8 mouse cellular contexts compared by ENCODE assay signal in genomic region chr10:62865167-62866034, GRCm38 (mm10). TPM values are rescaled to one million over a fixed set of nuclear protein-coding genes. Genes with fewer than 3 reads are reported as not detected.
DNase-seq lines count a peak whose midpoint lies in the region; ATAC-seq and TF ChIP-seq lines count a peak whose summit lies in the region.

No protein-coding gene starts in this region.

- peak overlapping the region; percentile 77 for H3K4me3 ChIP-seq in lung, adult 2 months (replicated peaks; ENCODE audit: extremely low read depth, low read depth, low read length)
- peak overlapping the region; percentile 52 for H3K4me3 ChIP-seq in thymus, adult 2 months (ENCODE audit: control insufficient read depth, insufficient read depth, low read length)

- no peak for TF ChIP-seq CTCF in lung, adult 2 months (IDR thresholded peaks at IDR 0.05; ENCODE audit: insufficient read depth, low read length)
- no peak for TF ChIP-seq CTCF in thymus, adult 2 months (IDR thresholded peaks at IDR 0.05; ENCODE audit: borderline replicate concordance, control insufficient read depth, extremely low read depth, insufficient read depth, low read length, poor library complexity)

- no peaks in the 10 kb centered on the region for H3K27me3 ChIP-seq in thymus, adult 2 months (ENCODE audit: control insufficient read depth, insufficient read depth, low read length)

- no peaks in the 10 kb centered on the region; the same call in 1 of the 2 replicates for H3K4me1 ChIP-seq in lung, adult 2 months (ENCODE audit: control insufficient read depth, insufficient read depth, low read length)
- peaks cover 6% of the 10 kb centered on the region for H3K4me1 ChIP-seq in thymus, adult 2 months (replicated peaks; ENCODE audit: control insufficient read depth, insufficient read depth, low read length)

- DNase-seq in MN1 (ENCODE audit: low spot score) = peak; percentile 83
- DNase-seq in cerebellum, adult 8-10 months = peak; percentile 83
- DNase-seq in layer of hippocampus, adult 8-10 months (ENCODE audit: low spot score in 2 of 2) = peak; percentile 90 to 92
- DNase-seq in lung, adult 2 months = peak; percentile 60
- peak; percentile 64 for DNase-seq in thymus, adult 2 months

- whole genome bisulfite sequencing in lung, adult 2 months = 1% methylated on average over 28 of the region's 28 CpGs
- WGBS in thymus, adult 2 months = 11% methylated on average over 28 of the region's 28 CpGs

- H3K36me3 ChIP-seq in thymus, adult 2 months (ENCODE audit: control insufficient read depth, insufficient read depth, low read length) = no peaks in the 10 kb centered on the region

- peak; percentile 94 for ATAC-seq in frontal cortex, adult (ENCODE audit: low TSS enrichment)
- peak; percentile 78 to 82 for ATAC-seq in hematopoietic stem cell, adult 5-6 weeks (replicated peaks in 1 of 2; ENCODE audit: insufficient read depth in 1 of 2, low FRiP score in 2 of 2, low TSS enrichment in 1 of 2, low read depth in 1 of 2, poor library complexity in 2 of 2, severe bottlenecking in 2 of 2)
- ATAC-seq in neutrophil, adult 5-6 weeks (ENCODE audit: extremely low read depth, insufficient number of reproducible peaks, low FRiP score, poor library complexity, severe bottlenecking) = peak; percentile 46; the same call in 1 of the 2 replicates

- TF ChIP-seq POLR2A in lung, adult 2 months (IDR thresholded peaks at IDR 0.05; ENCODE audit: borderline replicate concordance, extremely low read depth, low read depth, low read length) = peak; percentile 52; the same call in 1 of the 2 replicates
- 0 out of 2 replicates have a peak, but pooled peaks have one; percentile 16 for TF ChIP-seq POLR2A in thymus, adult 2 months (IDR thresholded peaks at IDR 0.05; ENCODE audit: control insufficient read depth, extremely low read depth, insufficient read depth, low read length, poor library complexity)

- peak overlapping the region; percentile 51 for H3K27ac ChIP-seq in thymus, adult 2 months (ENCODE audit: control insufficient read depth, insufficient read depth, low read length)

RNA-seq across cellular contexts. Expression of gene Tet1, which starts 43.4 kb away (rescaled TPM):
- total RNA-seq in hematopoietic stem cell, adult 5-6 weeks (2017) = 33.0 and 35.6 TPM in 2 replicates
- 10 to 100 TPM; 12.0 to 15.1 (median 13.7) TPM for total RNA-seq in layer of hippocampus, adult 8-10 months (2022)
- 2.4 and 3.2 TPM in 2 replicates for polyA plus RNA-seq in lung, adult 2 months (2012; rRNA removed)
- total RNA-seq in neutrophil, adult 5-6 weeks (2017) = 2.2 and 2.7 TPM in 2 replicates
- 5.7 and 6.7 TPM in 2 replicates for polyA plus RNA-seq in thymus, adult 2 months (2012; rRNA removed)

RNA-seq across cellular contexts. Expression of gene Slc25a16, which starts 55.0 kb away (rescaled TPM):
- 12.9 and 15.4 TPM in 2 replicates for total RNA-seq in hematopoietic stem cell, adult 5-6 weeks (2017)
- total RNA-seq in layer of hippocampus, adult 8-10 months (2022) = 10 to 100 TPM; 36.4 to 40.7 (median 38.9) TPM
- 43.7 and 60.6 TPM in 2 replicates for polyA plus RNA-seq in lung, adult 2 months (2012; rRNA removed)
- total RNA-seq in neutrophil, adult 5-6 weeks (2017) = 18.5 and 19.8 TPM in 2 replicates
- polyA plus RNA-seq in thymus, adult 2 months (2012; rRNA removed) = 24.0 and 34.0 TPM in 2 replicates

Comparison
In these comparisons a context has a peak if more than half of its experiments do, and no peak if none do; other contexts are left out.
1. Peak in every context shown above with its lines: DNase-seq, ATAC-seq, H3K4me3 ChIP-seq and H3K27ac ChIP-seq.